Mouse (Mus musculus) gonadal fat pad, adult 2 months (tissue): ENCODE results near the gene Sec23a. TPM values are rescaled to one million over a fixed set of nuclear protein-coding genes. Genes with fewer than 3 reads are reported as not detected.
"Not testable (repeated sequence)": the region's sequence is repeated elsewhere in the genome, so short reads cannot be mapped to it uniquely, and the experiment has no call there.

ENCODE experiments used
- DNase-seq: peaks from one replicate; pipeline ENCODE4 v3.0.0-alpha.2; 2012; ENCODE audit warnings: low read depth
- polyA plus RNA-seq: library from polyadenylated mRNA; depleted of rRNA; stranded (reverse); fragments of >200 nt; gene quantifications from 2 replicates; pipeline ENCODE4 v1.2.3, GENCODE M21; 2012; rRNA removed

Sec23a gene
- polyA plus RNA-seq: 23.9 and 29.2 TPM in 2 replicates

DNA sequence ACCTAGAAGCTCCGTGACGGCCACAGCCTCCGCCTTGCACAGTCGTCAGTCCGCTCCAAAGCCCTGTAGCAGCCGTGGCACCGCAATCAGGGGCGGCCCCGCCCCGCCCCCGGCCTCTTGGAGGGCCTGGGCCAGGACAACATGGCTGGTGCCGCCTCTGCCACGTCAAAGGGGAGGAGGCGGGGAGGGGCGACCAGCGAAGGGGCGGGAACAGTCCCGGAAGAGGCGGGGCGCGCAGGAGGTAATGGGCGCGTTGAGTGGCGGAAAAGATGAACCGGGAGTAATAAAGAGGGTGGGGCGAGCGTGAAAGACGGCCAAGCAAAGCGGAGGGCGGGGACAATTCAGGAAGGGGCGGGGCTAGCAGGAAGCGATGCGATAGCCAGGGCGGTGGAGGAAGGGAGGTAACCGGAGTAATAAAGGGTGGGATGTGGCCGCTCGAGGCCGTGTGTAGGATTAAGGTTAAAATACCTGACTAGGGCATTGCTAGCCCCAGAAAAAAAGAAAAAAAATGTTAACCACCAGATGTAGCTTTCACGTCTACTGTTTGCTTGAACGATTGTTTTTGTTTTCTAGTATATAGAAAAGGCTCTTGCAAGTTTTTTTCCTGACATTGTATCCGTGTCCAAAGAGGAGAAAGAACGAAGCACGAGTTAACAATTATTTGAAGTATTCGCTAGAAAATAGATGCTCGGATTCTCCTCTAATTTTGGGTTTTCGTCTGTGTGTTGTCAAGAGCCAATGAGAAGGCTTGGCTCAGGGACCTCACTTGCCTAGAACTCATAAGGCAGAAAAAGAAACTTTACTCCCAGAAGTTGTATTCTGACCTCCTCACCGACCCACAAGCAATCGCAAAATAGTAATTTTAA is at the start of gene Sec23a:
TSS of gene Sec23a (minus strand) at position 174 of the 866 bp plus-strand sequence.
- no peak for DNase-seq

DNA sequence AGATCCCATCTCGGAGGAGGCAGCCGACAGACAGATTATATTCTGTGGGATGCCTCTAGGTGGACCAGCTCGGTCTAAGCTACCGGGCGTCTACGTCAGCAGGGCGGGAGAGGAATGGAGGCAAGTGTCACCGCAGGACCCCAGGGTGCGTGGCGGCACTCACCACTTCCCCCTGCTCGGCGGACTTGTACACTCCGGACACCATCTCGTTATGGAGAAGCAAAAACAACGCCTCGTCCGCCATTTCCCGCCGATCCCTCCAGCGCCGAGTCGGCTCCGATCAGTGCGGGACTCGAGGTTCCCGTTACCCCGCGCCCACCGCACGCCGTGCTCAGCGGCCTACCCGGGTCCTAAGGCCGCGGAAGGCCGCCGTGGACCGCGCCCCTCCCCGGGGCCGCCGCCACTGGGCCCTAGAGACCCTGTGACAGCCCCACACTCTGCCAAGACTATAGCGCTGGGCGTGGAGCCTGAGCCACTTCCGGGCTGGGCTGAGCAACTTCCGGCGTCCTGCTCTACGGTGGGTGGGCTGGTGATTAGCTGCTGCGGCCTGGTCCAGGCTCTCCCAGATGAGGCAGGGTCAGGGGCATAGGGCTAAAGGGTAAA is 49.3 kb upstream of the Sec23a start, which contains the start of gene Trappc6b:
TSS of gene Trappc6b (minus strand) at position 480 of the 603 bp plus-strand sequence.
- no peak for DNase-seq

DNA sequence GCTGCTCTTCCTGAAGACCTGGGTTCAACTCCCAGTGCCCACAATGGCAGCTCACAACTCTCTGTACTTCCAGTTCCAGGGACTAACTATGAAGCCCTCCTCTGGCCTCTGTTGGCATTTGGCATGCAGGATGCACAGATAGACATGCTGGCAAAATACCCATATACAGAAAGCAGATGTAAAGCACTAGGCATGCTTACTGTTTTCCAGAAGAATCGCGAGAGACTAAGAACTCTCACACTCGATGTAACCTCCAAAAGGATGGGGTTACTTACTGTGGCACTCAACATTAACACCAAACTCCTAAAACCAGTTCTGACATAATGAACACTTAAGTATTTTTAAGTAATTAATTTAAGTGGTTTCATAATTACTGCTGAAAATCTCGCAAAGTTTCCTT is 48.5 kb upstream of the Sec23a start:
- no peak for DNase-seq

DNA sequence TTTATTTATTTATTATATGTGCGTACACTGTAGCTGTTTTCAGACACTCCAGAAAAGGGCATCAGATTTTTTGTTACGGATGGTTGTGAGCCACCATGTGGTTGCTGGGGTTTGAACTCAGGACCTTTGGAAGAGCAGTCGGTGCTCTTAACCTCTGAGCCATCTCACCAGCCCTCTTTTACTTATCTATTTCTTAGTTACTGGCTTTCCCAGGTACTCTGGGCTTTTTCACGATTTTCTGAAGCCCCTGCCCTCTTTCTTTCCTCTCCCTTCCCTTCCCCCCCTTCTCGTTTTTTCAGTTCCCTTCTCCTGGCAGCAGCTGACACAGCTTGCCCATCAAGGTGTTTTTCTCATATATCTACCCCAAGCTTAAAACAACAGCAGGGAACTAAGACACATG is 46.4 kb upstream of the Sec23a start:
- DNase-seq: not testable (repeated sequence)

DNA sequence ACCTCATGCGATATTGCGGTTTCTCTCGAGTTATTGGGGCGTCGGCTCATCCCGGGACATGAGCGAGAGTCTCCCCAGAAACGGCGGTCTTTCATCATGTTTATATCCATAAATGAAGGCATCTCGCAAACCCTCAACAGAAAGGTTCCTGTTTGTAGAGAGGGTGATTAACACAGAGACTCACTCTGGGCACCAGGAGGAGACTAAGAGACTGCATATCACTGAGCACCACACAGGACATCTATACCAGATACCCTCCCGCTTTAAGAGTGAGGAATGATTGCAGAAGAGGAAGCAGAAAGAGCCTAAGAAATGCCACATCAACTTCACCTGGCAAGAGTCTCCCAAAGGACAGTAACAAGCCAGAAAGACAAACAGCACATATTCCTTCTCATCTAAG is 44.4 kb upstream of the Sec23a start:
- DNase-seq: no peak

DNA sequence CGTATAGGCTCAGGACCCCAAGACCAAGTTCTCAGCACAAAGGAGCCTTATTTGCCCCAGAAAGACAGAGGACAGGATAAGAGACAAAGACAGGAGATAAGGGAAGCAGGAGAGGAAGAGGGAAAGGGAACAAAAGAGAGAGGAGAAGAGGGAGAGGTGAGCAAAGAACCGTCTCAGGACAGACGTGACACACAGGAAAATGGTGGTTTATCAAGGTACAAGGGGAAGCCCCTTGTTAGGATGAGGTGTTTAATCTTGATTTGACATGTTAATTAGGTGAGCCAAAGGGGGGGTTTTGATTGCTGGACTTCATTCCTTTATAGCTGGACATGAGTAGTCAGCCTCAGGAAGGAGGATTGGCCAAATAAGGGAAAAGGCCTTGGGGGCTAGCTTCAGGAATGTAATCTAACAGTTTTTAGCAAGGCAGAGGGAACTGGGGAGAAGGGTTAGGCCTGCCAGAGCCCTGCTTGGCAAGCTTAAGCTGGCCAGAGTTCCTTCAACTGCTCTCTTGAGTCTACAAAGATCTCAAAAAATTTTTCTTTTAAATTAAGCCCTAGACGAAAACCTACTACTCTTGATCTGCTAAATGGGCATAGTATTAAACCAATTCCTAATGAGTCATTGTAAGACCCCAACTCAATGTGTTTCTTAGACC is 43.5 kb upstream of the Sec23a start:
- DNase-seq: no peak

DNA sequence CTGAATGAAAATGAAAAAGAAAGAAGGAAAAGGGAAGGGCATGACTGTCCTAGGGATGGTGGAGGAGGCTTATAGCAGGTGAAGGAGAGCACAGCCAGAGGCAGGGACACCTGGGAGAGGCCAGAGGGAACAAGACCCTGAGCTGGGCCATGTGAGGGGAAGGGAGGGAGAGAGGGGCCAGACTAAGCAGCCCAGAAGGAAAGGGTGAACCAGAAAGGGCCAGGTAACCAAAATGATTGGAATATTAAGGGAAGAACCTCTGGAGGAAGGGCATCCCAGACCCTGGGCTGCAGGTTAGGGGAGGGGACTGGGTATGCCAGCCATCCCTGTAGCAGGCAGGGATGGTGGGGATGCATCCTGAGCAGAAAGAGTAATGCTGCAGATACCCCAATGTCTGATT is 42.2 kb upstream of the Sec23a start:
- DNase-seq: no peak

DNA sequence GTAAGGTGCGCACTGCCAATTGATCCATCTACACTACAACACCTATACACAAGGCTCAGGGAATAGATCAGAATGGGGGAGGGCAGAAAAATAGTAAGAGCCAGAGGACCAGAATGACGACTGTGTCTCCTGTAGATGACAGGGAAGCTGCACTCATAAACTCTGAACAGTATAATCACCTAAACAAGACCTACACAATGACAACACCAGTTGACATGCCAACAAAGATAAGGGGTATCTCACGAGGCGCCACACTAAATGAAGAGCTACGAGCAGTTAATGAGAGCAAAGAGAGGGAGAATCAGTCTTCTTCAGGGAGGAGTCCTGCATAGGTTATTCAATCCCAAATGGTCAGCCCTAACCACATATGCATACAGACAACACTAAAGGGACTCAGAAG is 41.3 kb upstream of the Sec23a start:
- no peak for DNase-seq

DNA sequence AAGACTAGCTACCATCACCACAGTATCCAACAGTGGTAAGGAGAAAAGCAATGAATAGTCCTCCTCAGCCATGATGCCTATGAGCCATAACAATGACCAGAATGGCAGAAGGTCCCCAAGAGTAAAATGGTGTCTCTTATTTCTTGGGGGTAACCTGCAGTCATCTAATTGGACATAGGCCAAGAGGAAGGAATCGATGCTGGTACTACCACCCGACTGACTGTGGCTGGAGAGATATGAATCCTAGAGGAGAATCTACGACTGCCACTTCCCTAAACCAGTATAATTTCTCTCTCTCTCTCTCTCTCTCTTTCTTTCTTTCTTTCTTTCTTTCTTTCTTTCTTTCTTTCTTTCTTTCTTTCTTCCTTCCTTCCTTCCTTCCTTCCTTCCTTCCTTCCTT is 40.7 kb upstream of the Sec23a start:
- DNase-seq: no peak

DNA sequence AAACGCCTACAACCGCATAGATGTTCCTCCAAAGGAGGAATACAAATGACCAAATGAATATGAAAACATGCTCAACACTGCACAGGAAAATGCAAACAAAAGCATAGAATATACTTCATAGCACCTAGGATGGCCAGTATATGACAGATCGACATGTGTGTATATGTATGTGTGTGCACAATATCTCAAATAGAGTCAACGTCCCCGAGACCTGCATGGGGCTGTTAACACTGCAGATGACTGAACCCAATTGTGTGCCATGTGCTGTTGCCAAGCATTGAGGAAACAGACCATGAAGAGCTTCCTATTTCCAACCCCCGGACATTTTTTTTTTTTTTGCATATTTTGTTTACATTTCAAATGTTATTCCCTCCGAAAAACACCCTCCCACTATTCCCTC is 29.0 kb upstream of the Sec23a start:
- no peak for DNase-seq

DNA sequence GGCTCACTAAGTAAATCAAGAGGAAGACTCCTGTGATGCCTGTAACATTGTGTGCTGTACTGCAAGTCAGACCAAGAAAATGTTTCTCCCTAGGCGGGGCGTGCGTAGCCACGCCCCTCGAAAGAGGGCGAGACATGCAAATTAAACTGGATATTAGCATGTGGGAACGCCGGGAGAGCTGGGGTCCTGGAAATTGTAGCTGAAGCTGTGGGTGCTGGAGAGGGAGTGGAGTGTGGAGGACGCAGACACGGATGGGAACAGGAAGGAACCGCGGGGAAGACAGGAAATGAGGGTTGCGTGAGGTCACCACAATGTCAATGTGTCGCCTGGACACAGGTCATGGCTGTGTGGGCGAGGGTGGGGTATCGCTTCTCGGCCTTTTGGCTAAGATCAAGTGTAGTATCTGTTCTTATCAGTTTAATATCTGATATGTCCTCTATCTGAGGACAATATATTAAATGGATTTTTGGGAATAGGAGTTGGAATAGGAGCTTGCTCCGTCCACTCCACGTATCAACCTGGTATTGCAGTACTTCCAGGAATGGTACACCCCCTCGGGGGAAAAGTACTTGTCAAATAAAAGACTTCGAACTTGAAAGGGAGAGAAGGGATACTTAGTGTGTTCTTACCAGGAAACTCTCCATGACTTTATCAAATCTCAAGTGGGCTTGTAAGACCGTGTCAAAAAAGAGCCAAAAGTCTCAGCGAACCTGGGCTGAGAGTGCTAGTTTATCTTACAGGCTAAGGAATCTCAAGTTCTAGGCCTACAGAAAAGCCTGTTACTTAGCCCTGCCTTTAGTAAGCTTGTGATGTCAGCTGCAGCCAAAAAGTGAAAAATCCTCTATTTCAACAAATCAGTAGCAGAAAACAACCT is 28.4 kb upstream of the Sec23a start:
- DNase-seq: no peak

DNA sequence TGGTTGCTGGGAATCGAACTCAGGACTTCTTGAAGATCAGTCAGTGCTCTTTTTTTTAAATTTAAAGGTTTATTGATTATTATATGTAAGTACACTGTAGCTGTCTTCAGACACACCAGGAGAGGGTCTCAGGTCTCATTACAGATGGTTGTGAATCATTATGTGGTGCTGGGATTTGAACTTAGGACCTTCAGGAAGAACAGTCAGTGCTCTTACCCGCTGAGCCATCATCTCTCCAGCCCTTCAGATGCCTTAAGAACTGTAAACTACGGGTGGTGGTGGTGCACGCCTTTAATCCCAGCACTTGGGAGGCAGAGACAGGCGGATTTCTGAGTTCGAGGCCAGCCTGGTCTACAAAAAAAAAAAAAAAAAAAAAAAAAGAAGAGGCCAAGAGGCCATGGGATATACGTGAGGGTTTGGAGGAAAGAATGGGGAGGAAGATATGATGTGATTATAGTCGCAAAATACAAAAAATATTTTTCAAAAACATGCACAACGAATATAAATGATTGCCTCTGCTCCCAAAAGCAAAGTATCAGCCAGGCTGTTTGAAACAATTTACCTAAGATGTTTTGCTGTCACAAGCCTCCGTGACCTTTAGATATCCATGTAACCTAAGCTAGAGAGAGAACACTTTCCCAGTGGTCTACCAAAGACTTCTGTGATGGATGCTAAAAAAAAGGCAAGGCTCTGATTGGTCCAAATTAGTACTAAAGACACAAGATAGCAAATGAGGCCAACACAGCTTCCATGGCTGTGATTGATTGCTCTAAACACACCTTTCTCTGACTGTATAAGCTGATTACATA is 27.5 kb upstream of the Sec23a start:
- DNase-seq: no peak

DNA sequence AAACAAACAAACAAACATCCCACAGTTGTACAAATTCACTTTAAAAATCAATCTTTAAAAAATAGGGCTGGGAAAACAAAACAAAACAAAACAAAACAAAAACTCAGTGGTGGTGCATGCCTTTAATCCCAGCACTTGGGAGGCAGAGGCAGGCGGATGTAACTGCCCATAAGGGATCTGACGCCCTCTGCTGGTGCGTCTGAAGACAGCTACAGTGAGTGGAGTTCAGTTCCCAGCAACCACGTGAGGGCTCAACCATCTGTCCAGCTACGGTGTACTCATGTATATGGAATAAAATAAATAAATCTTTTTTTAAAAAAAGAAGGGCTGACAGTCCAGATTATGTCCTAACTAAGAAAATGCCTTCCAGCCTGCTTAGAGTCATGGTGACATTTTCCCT is 20.3 kb upstream of the Sec23a start:
- no peak for DNase-seq

DNA sequence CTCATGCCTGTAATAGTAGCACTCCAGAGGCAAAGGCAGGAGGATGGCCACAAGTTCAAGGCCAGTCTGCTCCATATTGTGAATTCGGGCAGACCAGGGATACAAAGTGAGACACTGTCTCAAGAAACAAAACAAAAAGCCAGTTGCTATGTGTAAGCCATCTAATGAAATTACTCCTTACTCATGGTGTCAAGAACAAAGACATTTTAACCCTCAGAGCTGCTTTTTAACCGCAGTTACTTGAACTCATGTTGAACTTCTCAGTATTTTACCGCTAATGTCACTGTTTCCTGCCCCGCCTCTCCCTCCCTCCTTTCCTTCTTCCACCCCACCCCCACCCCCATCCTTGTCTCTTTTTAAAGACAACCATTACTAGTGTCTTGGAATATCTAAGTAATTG is 9.5 kb upstream of the Sec23a start:
- no peak for DNase-seq

DNA sequence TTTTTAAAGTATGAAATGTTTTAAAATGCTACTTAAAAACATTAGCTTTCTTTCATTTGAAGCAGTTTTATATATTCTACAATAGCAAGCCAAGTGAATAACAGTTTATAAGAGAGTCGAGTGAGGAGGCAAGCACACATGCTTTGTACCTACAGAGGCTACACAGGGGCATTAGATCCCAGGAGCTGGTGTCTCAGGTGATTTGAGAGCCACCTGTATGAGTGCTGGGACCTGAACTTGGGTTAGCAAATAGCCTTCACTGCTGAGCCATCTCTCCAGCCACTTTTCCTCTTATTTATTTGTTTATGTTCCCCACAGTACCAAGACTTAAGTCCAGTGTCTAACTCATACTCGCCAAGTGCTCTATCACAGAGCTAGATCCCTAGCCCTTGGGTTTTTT is 8.1 kb upstream of the Sec23a start:
- no peak for DNase-seq

DNA sequence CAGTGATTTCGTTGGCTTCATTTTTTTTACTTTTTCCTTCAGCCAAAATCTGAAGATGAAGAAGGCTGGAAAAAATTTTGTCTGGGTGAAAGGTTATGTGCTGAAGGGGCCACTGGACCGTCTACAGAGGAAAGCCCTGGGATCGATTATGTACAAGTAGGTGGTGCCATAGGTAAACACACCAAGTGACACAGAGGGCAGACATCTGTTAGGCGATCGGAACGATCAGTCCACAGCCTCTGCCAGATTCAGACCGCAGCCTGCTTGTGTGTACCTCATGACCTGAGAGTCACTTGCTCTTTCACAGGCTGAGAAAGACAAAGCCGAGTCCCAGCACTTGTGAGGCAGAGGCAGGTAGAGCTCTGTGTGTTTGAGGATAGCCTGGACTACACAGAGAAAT is 6.2 kb upstream of the Sec23a start:
- no peak for DNase-seq

DNA sequence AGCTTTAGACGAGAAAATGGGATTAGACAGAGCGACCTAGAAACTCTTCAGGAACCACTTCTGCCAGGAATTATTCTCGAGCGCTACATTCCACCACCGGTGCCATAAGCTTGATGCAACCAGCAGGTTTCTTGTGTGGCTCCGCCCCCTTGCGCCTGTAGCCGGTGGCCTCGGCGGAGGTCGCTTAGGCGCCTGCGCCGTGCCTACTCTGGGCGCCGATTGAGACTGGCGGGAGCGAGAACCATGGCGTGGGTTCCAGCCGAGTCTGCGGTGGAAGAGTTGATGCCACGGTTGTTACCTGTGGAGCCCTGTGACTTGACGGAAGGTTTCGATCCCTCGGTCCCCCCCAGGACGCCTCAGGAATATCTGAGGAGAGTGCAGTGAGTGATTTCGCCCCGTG is 1.4 kb upstream of the Sec23a start, which contains the start of gene Gemin2:
TSS of gene Gemin2 (plus strand) at position 160 of the 400 bp plus-strand sequence.
- DNase-seq: no peak

DNA sequence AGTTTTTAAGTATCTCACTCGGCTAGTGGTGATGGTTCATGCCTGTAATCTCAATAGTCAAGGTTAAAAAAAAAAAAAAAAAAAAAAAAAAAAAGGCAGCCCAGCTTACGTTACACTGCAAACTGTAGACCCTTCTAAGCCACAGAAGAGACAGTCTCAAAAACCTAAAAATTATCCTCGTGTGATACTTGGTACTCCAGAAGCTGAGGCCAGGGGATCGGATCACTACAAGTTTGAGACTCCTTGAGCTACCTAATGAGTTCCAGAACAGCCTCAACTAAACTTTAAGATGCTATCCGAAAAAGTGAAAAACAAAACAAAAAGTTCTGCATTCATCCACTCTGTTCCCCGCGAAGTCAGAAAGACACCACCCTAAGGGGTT is 884 bp upstream of the Sec23a start:
- no peak for DNase-seq

DNA sequence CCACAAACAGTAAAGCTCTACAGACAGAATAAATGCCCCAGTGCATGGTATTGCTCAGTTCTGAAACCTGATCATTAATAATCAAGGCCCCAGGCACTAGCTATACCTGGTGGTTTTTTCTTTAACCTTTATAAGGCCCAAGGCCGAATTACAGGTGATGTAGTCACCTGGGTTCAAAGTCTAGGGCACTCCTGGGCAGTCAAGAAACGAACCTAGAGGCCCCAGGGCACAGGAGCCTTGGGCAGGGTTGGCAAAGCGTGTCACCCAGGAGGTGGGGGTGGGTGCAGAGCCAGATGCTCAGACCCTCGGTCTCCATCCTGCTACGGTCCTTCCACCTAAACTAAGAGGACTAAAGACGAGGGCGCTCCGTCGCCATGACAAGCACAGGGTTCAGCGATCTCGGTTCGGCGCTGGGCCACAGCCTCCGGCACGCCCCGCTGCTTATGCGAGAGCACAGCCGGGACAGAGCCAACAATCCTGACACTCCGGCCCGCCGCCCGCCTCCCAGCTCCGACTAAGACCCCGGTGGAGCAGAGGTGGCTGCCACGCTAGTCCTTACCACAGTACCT is 458 bp downstream of the Sec23a start:
- DNase-seq: no peak

DNA sequence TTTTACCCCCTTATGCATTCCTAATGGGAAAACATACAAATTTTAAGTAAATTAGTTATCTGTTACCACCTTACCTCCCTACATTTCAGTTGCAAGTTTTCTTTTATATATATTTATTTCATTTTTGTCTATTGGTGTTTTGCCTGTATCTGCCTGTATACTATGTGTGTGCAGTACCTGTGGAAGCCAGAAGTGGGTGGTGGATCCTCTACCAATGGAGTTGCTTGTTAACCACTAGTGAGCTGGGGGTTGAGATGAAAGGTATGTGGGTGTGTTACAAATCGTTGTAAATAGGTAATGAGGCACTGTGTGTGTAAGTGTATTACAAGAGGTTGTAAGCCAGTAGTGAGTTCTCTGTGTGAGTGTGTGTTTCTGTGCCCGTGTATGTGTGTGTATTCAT is 1.3 kb downstream of the Sec23a start:
- no peak for DNase-seq

DNA sequence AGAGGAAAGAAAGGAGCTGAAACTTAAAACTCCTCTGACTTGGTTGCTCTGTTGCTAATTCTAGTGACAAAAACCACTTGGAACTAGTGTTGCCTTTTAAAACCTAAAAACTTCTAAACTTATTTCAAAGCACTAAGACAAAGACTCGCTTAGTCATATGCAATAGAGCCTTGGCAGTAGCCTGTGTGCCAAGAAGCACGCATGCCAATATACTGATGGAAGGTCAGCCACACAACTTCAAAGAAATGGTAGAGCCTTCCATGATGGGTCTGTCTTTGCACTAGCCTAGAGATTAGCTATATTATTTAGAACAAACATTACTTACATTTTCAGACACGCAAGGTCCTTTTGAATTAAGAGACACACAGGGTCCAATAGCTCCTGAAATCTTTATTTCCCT is 26.1 kb downstream of the Sec23a start:
- no peak for DNase-seq
